Mouse (Mus musculus) layer of hippocampus, postnatal 10 days (tissue): ENCODE measurements around the gene Fkbp9. TPM values are rescaled to one million over a fixed set of nuclear protein-coding genes. Genes with fewer than 3 reads are reported as not detected.
A peak's percentile ranks its signal among the peaks of the same experiment; 100 is the strongest.

ENCODE experiments used
- DNase-seq, 2 experiments: peaks; one replicate each; pipeline ENCODE4 v3.0.0; 2021; ENCODE audit warnings: low spot score in 2 of 2
- long read RNA-seq: library from polyadenylated mRNA; stranded (forward); transcript quantifications from one replicate; pipeline ENCODE4 v2.0.0, GENCODE M21; 2023
- total RNA-seq, 2 experiments: library from RNA; stranded (reverse); gene quantifications; 2 replicates each; pipeline ENCODE4 v1.2.3; 2021

Gene Fkbp9
- 10 to 100 TPM; 39.0 to 40.2 TPM for total RNA-seq
- long read RNA-seq, transcript Fkbp9-201 (10 exons, 3,009 nt), result major isoform, 56 of 65 reads
- long read RNA-seq, partial matches to known transcripts, result 7 of 65 reads
- long read RNA-seq, other reads (novel, unspliced or antisense), result 2 of 65 reads

GRCm38 (mm10) chr6:56831697-56832406 lies at the start of gene Fkbp9:
TSS of gene Fkbp9 (plus strand) at chr6:56832059.
- peak; percentile 62 to 75 for DNase-seq

DNA sequence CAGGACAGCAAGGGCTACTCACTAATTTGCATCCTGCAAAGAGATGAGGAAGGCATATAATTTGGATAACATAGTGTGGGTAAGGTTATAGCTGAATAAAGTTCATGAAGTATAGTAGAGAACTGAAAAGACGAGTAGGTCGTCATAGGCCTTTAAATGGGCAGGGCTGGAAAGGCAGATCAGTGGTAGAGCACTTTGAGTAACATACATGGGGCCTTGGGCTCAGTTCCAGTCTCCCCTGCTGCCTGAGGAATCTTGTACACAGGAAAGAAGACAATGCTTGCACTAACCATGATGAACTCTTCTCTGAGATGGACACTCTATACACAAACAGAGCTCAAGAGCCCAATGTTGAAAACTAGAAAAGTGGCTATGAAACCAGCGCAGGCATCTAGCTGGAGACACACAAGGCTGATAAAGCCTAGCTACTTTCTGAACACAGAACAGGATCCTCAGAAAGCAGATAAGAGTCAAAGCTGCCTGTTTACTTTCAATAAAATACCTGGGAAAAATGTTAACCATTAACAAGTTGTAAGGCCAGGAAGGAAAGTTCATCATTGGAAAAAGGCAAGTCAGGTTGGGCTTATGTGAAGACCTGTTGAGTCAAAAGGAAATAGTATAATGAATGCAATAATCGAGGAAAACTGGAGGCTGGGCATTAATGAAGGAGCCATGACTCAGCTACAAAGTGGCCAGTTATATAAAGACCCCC lies 48.1 kb upstream of the Fkbp9 start:
- no peak for DNase-seq

GRCm38 (mm10) chr6:56785068-56785467 lies 46.8 kb upstream of the Fkbp9 start:
- DNase-seq, result no peak

DNA sequence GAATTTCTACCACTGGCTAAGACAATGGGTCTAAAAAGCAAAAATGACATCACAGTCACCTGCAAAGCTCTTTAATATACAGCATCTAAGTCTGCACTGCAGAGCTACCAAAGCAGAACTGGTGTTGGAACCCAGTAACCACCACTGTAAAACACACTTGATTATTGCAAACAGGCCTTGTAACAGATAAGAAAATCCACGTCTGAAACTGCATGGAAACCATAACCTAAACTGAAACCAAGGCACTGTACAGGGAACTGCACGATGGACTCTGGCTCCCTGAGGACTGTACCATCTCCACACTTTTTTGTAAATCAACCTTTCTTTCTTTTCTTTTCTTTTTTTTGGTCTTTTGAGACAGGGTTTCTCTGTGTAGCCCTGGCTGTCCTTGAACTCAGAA lies 44.2 kb upstream of the Fkbp9 start:
- no peak for DNase-seq

DNA sequence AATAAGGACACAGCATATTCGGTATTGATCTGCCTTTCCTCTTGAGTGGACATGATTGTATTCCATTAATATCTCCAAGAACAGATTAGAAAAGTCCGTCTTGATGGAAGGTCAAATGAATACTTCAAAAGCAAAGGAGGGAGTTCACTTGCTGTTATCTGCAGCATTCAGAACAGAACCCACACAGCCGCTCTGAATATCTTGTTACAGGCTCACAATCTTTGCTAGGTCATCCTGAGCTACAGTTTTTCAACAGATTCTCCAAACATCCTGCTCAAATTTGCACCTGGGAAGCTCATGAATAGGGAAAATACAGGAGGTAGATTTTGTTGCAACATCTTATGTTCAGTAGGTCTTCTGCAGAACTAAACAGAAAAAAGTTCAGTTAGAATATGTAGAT lies 42.5 kb upstream of the Fkbp9 start:
- no peak for DNase-seq

GRCm38 (mm10) chr6:56794834-56795233 lies 37.0 kb upstream of the Fkbp9 start:
- no peak for DNase-seq

- no peak for DNase-seq
Measured at GRCm38 (mm10) chr6:56796232-56796631, 35.6 kb upstream of the Fkbp9 start.

- DNase-seq, result peak in 1 of 2 experiments; percentile 28
Measured at GRCm38 (mm10) chr6:56796668-56797141, 35.2 kb upstream of the Fkbp9 start.

- peak; percentile 93 to 95 for DNase-seq
Measured at GRCm38 (mm10) chr6:56797311-56798151, 34.3 kb upstream of the Fkbp9 start, which contains the start of gene Kbtbd2. TSS of gene Kbtbd2 (minus strand) at chr6:56797813.

DNA sequence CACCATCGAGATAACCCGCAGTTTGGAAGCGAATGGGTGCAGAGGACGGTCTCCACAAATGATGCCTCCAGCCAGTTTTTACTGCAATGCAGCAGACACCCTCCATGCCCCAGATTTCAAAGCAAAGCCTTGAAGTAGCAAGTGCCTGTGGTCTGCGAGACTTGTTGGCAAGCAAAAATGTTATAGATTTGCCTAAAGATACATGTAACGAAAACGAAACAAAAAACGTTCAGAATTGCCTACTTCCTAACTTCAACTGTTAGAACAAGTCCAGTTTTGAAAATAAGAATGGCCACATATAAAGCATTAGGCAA lies 33.8 kb upstream of the Fkbp9 start:
- no peak for DNase-seq

DNA sequence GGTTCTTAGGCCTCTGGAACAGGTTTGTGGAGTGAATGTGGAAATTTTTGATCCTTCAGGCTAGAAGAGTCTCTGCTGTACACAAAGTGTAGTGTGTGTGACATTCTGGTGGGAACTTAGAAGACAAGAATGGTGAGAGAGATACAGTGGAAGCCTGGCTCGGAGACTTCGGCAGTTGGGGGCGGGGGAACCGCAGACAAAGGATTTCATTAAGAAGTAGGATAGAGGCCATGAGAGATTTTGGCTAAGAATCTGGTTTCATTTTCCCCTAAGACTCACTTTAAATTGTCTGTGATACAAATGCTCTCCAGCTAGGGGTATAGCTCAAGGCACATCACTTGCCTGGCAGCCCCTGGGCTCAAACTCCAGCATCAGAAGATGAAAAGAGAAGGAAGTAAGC lies 26.8 kb upstream of the Fkbp9 start:
- no peak for DNase-seq

DNA sequence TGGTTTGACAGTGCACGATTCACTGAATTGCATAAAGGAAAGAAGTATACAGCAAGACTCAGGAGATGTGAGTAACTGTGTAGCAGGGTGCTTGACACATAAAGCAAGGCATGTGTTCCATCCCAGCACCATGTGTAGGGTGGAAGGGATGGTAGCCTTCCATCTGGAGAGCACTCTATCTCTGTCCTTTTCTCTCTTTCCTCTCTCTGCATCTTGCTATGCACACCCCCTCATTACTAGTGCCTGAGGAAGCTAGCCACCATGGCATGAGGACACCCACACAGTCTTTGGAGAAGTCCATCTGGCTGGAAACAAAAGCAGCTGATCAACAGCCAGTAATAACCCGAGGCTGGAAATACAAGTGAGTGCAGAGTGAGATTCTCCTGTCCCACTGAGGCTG lies 25.7 kb upstream of the Fkbp9 start:
- no peak for DNase-seq

DNA sequence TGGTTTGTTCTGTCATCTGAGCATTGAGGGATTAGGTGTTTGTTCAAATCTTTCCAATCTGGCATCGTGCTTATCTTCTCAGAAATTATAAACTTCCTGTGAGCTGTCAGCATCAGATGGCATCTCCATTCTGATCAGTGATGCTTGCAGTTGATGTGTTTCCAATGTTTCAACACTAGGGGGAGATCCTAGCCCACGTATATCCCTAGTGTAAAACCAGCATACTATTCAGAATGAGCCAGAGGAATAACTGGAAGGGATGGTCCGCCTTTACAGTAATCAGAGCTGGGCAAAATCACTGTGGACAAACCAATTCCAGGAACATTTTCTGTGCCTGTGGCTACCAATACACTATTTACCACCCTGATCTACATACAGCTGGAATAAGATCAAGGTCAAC lies 23.2 kb upstream of the Fkbp9 start:
- peak; percentile 37 to 62 for DNase-seq

DNA sequence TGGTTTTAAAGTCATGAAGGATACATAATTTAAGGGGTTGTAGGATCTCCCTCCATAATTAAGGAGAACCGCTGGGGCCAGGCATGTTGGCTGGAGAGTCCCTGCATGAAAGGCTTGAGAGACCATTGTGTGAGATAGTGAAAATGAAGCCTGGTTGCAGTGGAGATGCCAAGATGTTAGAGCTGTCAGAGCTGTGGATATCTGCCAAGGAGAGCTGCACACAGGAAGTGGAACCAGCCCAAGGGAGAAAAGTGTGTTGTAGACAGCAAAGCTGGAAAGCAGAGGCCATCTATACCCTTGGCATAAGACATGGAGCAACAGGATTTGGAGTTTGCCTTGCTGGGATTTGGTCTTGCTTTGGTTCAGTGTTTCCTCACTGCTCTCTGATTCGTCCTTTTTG lies 18.5 kb upstream of the Fkbp9 start:
- DNase-seq, result no peak

- DNase-seq, result no peak
Measured at GRCm38 (mm10) chr6:56818436-56819123, 13.3 kb upstream of the Fkbp9 start.

DNA sequence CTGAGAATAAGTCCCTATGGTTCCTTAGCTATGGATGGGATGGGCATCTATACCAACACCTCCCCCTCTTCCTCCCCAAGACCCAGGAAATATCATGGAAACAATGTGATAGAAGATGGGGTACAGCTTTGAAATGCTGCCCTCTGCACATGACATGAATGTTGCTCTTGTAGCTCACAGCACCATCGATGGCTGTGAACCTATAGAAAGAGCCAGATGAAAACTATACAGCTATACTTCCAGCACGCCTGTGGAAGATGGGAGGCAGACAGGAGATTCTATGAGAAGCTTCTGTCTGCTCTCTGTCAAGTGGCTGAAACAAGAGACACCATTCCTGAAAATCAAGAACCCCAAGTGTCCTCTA lies 12.8 kb upstream of the Fkbp9 start:
- no peak for DNase-seq

GRCm38 (mm10) chr6:56825657-56826056 lies 6.2 kb upstream of the Fkbp9 start:
- no peak for DNase-seq

GRCm38 (mm10) chr6:56832407-56832796 lies 543 bp downstream of the Fkbp9 start:
- no peak for DNase-seq

DNA sequence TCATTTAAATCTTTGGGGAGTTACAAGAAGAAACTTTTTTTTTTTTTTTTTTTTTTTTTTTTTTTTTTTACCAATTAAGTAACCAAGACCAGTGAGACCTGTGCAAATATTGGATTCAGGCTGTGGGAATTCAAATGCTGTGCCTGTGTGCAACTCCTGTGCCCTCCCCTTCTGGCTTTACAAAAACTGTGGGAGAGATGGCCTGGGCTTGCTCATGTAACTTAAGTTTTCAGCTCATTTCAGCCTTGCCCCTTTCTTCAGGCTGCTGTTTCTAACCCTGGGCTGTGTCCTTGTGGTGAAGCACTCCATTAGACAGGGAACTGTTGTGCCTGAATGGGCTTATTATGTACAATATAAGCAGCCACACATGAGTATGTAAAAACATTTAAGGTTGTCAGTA lies 971 bp downstream of the Fkbp9 start:
- DNase-seq, result no peak

- DNase-seq, result no peak
Measured at GRCm38 (mm10) chr6:56834769-56835168, 2.9 kb downstream of the Fkbp9 start.

- peak in 1 of 2 experiments; percentile 20 for DNase-seq
Measured at GRCm38 (mm10) chr6:56835532-56835931, 3.7 kb downstream of the Fkbp9 start.
